Mouse (Mus musculus) kidney, postnatal 0 days (tissue): ENCODE measurements around the gene Mtmr14. TPM values are rescaled to one million over a fixed set of nuclear protein-coding genes. Genes with fewer than 3 reads are reported as not detected.
A peak's percentile ranks its signal among the peaks of the same experiment; 100 is the strongest.

Source experiments
- ATAC-seq: fragments of 200-750 bp; cut with Nextera tagmentation; replicated peaks from 2 replicates; pipeline ENCODE4 v1.8.0; 2017; ENCODE audit warnings: low read depth, moderate number of reproducible peaks, moderate TSS enrichment, moderate library complexity; ENCODE audit not compliant: low FRiP score
- DNase-seq: peaks from one replicate; pipeline ENCODE4 v3.0.0-alpha.2; 2016; ENCODE audit warnings: low spot score
- H3K27ac ChIP-seq: fragments of 300-500 bp; sonication (generic); 2 replicates; pipeline ENCODE4 v1.5.1; 2014; ENCODE audit warnings: mild to moderate bottlenecking
- H3K27me3 ChIP-seq: fragments of 300-500 bp; sonication (generic); 2 replicates; pipeline ENCODE4 v1.6.1; 2014; ENCODE audit warnings: low read length, mixed read lengths; ENCODE audit not compliant: insufficient read depth
- H3K36me3 ChIP-seq: fragments of 300-500 bp; sonication (generic); 2 replicates; pipeline ENCODE4 v1.6.1; 2014; ENCODE audit warnings: low read length, mixed read lengths; ENCODE audit not compliant: insufficient read depth
- H3K4me1 ChIP-seq: fragments of 300-500 bp; sonication (generic); replicated peaks from 2 replicates; pipeline ENCODE4 v1.6.1; 2014; ENCODE audit warnings: antibody characterized with exemption, low read length, mixed read lengths; ENCODE audit not compliant: insufficient read depth
- H3K4me2 ChIP-seq: fragments of 300-500 bp; sonication (generic); 2 replicates; pipeline ENCODE4 v1.6.1; 2014; ENCODE audit warnings: mild to moderate bottlenecking, low read length, moderate library complexity, mixed read lengths
- H3K4me3 ChIP-seq: fragments of 300-500 bp; sonication (generic); replicated peaks from 2 replicates; pipeline ENCODE4 v1.5.1; 2014; ENCODE audit warnings: low read depth, low read length
- H3K9ac ChIP-seq: fragments of 300-500 bp; sonication (generic); 2 replicates; pipeline ENCODE4 v1.6.1; 2014; ENCODE audit warnings: low read depth, low read length
- H3K9me3 ChIP-seq: fragments of 300-500 bp; sonication (generic); replicated peaks from 2 replicates; pipeline ENCODE4 v1.6.1; 2016; ENCODE audit warnings: low read length, inconsistent platforms, mixed read lengths
- CTCF ChIP-seq: IDR thresholded peaks from 2 replicates; pipeline ENCODE4 v1.5.1; 2016; ENCODE audit warnings: antibody characterized with exemption, low read depth, mild to moderate bottlenecking, moderate library complexity
- WGBS: fragments of 180-500 bp; shearing (Covaris S2); extraction: QIAGEN DNeasy Blood & Tissue Kit; methylation state at CpG from one replicate; pipeline ENCODE4 v1.1.7; 2014; 5-methylcytosine and 5-hydroxymethylcytosine counted together
- polyA plus RNA-seq: library from polyadenylated mRNA; unstranded; fragments of >200 nt; fragmentation: Nextera tagmentation; extraction: Ambion mirVana; gene quantifications from 2 replicates; pipeline ENCODE4 v1.2.1, GENCODE M21; 2015

Mtmr14 gene
- polyA plus RNA-seq, 1 experiment from 2014 or later = 33.7 TPM

GRCm38 (mm10) chr6:113283500-113283899 is 45.9 kb downstream of the Mtmr14 start:
- no peak for DNase-seq
- Histone ChIP-seq H3K27me3 (peaks cover 19% of the 10 kb centered on the region; the same call in 1 of the 2 replicates), H3K9ac (no peak overlapping the region), H3K4me2 (peak overlapping the region; percentile 27; the same call in 1 of the 2 replicates), H3K4me1 (no peaks in the 10 kb centered on the region), H3K9me3 (no peaks in the 10 kb centered on the region), H3K27ac (no peak overlapping the region), H3K4me3 (no peak overlapping the region), H3K36me3 (0 out of 2 replicates have a peak, but pooled peaks cover 2% of the 10 kb centered on the region)
- no peak for TF ChIP-seq CTCF
- WGBS = 11% methylated on average over 6 of the region's 6 CpGs
- no peak for ATAC-seq

- Histone ChIP-seq H3K4me1 (no peaks in the 10 kb centered on the region), H3K27ac (no peak overlapping the region), H3K4me3 (no peak overlapping the region), H3K9ac (no peak overlapping the region), H3K27me3 (peaks cover 19% of the 10 kb centered on the region; the same call in 1 of the 2 replicates), H3K4me2 (no peak overlapping the region), H3K36me3 (0 out of 2 replicates have a peak, but pooled peaks cover 2% of the 10 kb centered on the region), H3K9me3 (no peaks in the 10 kb centered on the region)
- WGBS = 68% methylated on average over 3 of the region's 3 CpGs
- ATAC-seq (no peak), DNase-seq (no peak)
- no peak for TF ChIP-seq CTCF
These were observed 47.3 kb downstream of the Mtmr14 start for GRCm38 (mm10) chr6:113284931-113285330.

- no peak for ATAC-seq
- H3K9ac ChIP-seq = no peak overlapping the region
- H3K4me2 ChIP-seq = no peak overlapping the region
- 67% methylated on average over 1 of the region's 1 CpGs for WGBS
- no peak overlapping the region for H3K27ac ChIP-seq
- no peak for DNase-seq
- no peaks in the 10 kb centered on the region for H3K9me3 ChIP-seq
- TF ChIP-seq CTCF = no peak
- H3K4me3 ChIP-seq = no peak overlapping the region
- peaks cover 19% of the 10 kb centered on the region; the same call in 1 of the 2 replicates for H3K27me3 ChIP-seq
- H3K4me1 ChIP-seq = no peaks in the 10 kb centered on the region
- H3K36me3 ChIP-seq = no peaks in the 10 kb centered on the region
These were observed 48.7 kb downstream of the Mtmr14 start for GRCm38 (mm10) chr6:113286316-113286715.

GRCm38 (mm10) chr6:113287236-113287635 is 49.6 kb downstream of the Mtmr14 start:
- ATAC-seq (no peak), DNase-seq (no peak)
- no peak overlapping the region for H3K4me3 ChIP-seq
- no peaks in the 10 kb centered on the region for H3K4me1 ChIP-seq
- H3K9ac ChIP-seq = no peak overlapping the region
- 79% methylated on average over 4 of the region's 4 CpGs for WGBS
- no peaks in the 10 kb centered on the region for H3K36me3 ChIP-seq
- H3K4me2 ChIP-seq = no peak overlapping the region
- H3K9me3 ChIP-seq = no peaks in the 10 kb centered on the region
- peaks cover 18% of the 10 kb centered on the region; the same call in 1 of the 2 replicates for H3K27me3 ChIP-seq
- no peak for TF ChIP-seq CTCF
- no peak overlapping the region for H3K27ac ChIP-seq

GRCm38 (mm10) chr6:113289346-113289745 is 51.7 kb downstream of the Mtmr14 start:
- 76% methylated on average over 15 of the region's 15 CpGs for WGBS
- Histone ChIP-seq H3K4me2 (no peak overlapping the region), H3K9me3 (no peaks in the 10 kb centered on the region), H3K36me3 (no peaks in the 10 kb centered on the region), H3K4me1 (no peaks in the 10 kb centered on the region), H3K27ac (no peak overlapping the region), H3K9ac (no peak overlapping the region), H3K4me3 (no peak overlapping the region), H3K27me3 (peaks cover under 1% of the 10 kb centered on the region; the same call in 1 of the 2 replicates)
- DNase-seq = no peak
- no peak for ATAC-seq
- no peak for TF ChIP-seq CTCF

GRCm38 (mm10) chr6:113290346-113290745 is 52.7 kb downstream of the Mtmr14 start:
- Histone ChIP-seq H3K4me2 (no peak overlapping the region), H3K9me3 (no peaks in the 10 kb centered on the region), H3K36me3 (no peaks in the 10 kb centered on the region), H3K9ac (no peak overlapping the region), H3K4me1 (no peaks in the 10 kb centered on the region), H3K27me3 (no peaks in the 10 kb centered on the region), H3K27ac (no peak overlapping the region), H3K4me3 (no peak overlapping the region)
- no peak for TF ChIP-seq CTCF
- ATAC-seq (no peak), DNase-seq (no peak)
- WGBS = 68% methylated on average over 6 of the region's 6 CpGs

GRCm38 (mm10) chr6:113292938-113293337 is 55.3 kb downstream of the Mtmr14 start:
- Histone ChIP-seq H3K4me1 (no peaks in the 10 kb centered on the region), H3K27me3 (no peaks in the 10 kb centered on the region), H3K4me2 (no peak overlapping the region), H3K36me3 (no peaks in the 10 kb centered on the region), H3K9me3 (no peaks in the 10 kb centered on the region), H3K27ac (no peak overlapping the region), H3K4me3 (no peak overlapping the region), H3K9ac (no peak overlapping the region)
- no peak for ATAC-seq
- no peak for DNase-seq
- TF ChIP-seq CTCF = no peak
- WGBS = 68% methylated on average over 5 of the region's 5 CpGs
